Mouse (Mus musculus): ENCODE measurements around the gene Gm27027. TPM values are rescaled to one million over a fixed set of nuclear protein-coding genes. Genes with fewer than 3 reads are reported as not detected.

Gm27027 gene
- polyA plus RNA-seq, 1 experiment = not detected

DNA sequence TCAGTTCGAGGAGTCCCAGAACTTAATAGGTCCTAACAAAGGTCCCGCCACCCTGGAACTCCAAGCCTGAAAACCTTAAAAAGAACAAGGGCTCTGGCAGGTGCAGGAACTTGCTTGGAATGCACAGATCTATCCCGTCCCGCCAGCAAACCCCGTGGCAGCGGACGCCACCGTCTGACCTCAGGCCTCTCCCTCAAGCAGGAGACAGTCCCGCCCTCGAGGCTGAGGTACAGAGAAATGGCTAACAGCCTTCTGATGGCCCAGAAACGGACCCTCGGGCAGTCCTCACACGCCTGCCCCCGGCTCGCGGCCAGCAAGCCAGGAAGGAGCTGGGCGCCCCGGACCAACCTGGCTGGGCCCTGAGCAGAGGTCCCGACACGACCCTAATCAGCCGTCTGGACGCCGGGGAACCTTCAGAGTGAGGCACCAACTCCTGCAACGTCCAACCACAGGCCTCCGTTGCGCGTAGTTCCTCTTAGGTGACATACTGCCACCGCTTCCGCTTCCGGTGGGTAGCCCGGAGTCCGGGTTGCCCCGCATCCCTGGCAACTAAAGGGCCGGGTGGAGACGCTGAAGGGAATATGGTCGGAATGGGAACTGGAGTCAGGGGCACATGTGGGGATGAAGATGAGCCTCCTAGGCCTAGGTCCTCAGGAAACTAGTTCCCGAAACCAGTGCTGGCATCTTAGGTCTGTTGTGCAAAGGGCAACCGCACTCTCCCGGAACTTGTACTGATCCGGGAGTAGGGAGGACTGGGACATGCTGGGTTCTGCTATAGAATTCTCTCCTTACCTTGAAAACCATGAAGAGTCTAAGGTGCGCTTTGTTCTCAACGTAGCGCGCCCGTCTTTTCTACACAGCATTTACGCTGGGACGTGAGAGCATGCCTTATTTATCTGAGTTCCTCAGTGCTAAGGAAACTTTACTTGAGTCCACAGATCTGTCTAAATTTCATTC is 14.5 kb upstream of the Gm27027 start, which contains the start of gene Alkbh3:
TSS of gene Alkbh3 (minus strand) at position 473 of the 957 bp plus-strand sequence.
- no peak within 1 kb of the TSS for H3K27ac ChIP-seq (ENCODE audit: insufficient read depth, low read length)
- TF ChIP-seq POLR2A (IDR thresholded peaks at IDR 0.05; ENCODE audit: low read depth, low read length) (peak; percentile 65), CTCF (IDR thresholded peaks at IDR 0.05; ENCODE audit: borderline replicate concordance, insufficient read depth, low read length) (no peak)
- peak within 1 kb of the TSS; percentile 80 for H3K4me3 ChIP-seq (ENCODE audit: insufficient read depth, low read length)
- H3K4me1 ChIP-seq (ENCODE audit: control insufficient read depth, insufficient read depth, low read length) = no peaks in the 10 kb centered on the region

DNA sequence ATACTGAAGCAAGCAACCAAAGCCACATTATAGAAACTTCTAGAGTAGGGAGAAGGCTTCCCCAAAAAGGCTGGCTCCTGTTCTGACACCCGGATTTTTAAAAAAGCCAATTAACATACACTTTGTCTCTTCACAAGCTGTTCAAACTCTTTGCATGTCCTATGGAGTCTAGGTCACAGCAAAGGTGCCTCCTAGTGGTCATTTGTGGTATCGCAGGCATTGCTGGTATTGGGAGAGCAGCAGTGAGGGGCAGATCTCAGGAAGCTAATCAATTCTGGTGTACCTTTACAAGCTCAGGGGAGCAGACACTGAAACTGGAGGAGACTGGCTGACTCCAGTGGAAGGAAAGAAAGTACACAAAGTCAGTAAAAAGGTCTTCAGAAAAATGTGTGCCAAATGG is 6.2 kb upstream of the Gm27027 start:
- Histone ChIP-seq H3K4me1 (ENCODE audit: control insufficient read depth, insufficient read depth, low read length) (no peaks in the 10 kb centered on the region), H3K27ac (ENCODE audit: insufficient read depth, low read length) (no peak overlapping the region), H3K4me3 (ENCODE audit: insufficient read depth, low read length) (no peak overlapping the region)
- TF ChIP-seq CTCF (IDR thresholded peaks at IDR 0.05; ENCODE audit: borderline replicate concordance, insufficient read depth, low read length) (peak; percentile 80; the same call in 1 of the 2 replicates), POLR2A (IDR thresholded peaks at IDR 0.05; ENCODE audit: low read depth, low read length) (no peak)

DNA sequence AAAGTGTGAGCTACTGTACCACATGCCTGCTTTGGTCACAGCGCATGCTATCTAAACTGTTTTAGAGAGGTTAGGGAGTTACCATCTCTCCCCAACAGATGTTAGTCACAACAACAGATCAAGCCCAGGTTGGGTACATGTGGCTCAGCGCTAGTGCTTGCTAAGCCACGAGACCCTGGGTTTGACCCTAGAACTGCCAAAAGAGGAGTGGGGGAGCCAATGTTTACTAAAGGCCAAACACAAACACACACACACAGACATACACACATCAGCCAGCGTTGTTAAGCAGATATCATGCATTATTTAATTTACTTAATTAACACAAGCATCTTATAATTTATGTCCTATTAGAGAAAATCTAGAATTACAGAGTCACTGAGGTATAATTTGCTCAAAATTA is 5.8 kb upstream of the Gm27027 start:
- Histone ChIP-seq H3K4me1 (ENCODE audit: control insufficient read depth, insufficient read depth, low read length) (no peaks in the 10 kb centered on the region), H3K4me3 (ENCODE audit: insufficient read depth, low read length) (no peak overlapping the region), H3K27ac (ENCODE audit: insufficient read depth, low read length) (no peak overlapping the region)
- no peak for TF ChIP-seq POLR2A (IDR thresholded peaks at IDR 0.05; ENCODE audit: low read depth, low read length)
- no peak for TF ChIP-seq CTCF (IDR thresholded peaks at IDR 0.05; ENCODE audit: borderline replicate concordance, insufficient read depth, low read length)

DNA sequence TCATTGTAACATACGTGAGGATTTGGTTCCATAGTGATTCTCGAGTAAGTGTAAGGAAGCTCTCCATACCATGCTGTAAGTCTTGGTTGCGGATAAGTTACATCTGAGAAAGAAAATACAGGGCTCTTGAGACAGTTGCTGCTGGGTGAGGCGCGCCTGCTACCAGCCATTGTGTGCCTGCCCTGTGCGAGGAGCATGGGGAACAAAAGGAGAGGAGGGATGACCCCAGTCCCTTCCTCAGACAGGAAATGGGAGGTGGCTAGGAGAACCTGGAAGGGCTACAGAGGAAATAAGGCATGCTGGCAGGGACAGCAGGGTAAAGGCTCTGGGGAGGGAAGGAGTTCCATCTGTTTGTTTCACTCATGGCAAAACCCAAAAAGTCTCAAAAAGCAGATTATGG is 5.3 kb upstream of the Gm27027 start:
- Histone ChIP-seq H3K4me1 (ENCODE audit: control insufficient read depth, insufficient read depth, low read length) (no peaks in the 10 kb centered on the region), H3K4me3 (ENCODE audit: insufficient read depth, low read length) (no peak overlapping the region), H3K27ac (ENCODE audit: insufficient read depth, low read length) (no peak overlapping the region)
- no peak for TF ChIP-seq POLR2A (IDR thresholded peaks at IDR 0.05; ENCODE audit: low read depth, low read length)
- TF ChIP-seq CTCF (IDR thresholded peaks at IDR 0.05; ENCODE audit: borderline replicate concordance, insufficient read depth, low read length) = no peak

DNA sequence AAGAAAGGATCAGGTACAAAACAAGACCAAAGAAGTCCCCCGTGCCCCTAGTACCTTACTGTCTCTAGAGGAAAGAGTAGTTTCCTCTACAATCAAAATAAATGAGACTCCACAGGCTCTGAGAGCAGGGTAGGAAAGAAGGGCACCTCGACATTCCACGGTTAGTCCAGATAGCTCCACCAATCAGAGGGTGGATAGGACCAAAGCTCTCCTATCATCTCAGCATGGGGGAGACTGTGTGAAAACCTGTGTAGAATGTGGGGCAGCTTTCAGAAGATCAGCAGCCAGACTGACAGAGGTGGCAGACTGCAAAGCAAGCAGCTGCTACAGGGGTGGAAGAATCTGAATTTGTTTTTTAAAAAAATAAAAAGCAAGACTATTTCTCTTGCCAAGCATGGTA is 3.3 kb downstream of the Gm27027 start:
- no peak overlapping the region for H3K4me3 ChIP-seq (ENCODE audit: insufficient read depth, low read length)
- TF ChIP-seq POLR2A (IDR thresholded peaks at IDR 0.05; ENCODE audit: low read depth, low read length) = no peak
- TF ChIP-seq CTCF (IDR thresholded peaks at IDR 0.05; ENCODE audit: borderline replicate concordance, insufficient read depth, low read length) = no peak

GRCm38 (mm10) chr2:93992259-93992658 is 3.9 kb downstream of the Gm27027 start:
- Histone ChIP-seq H3K27ac (ENCODE audit: insufficient read depth, low read length) (no peak overlapping the region), H3K4me1 (ENCODE audit: control insufficient read depth, insufficient read depth, low read length) (no peaks in the 10 kb centered on the region), H3K4me3 (ENCODE audit: insufficient read depth, low read length) (no peak overlapping the region)
- TF ChIP-seq CTCF (IDR thresholded peaks at IDR 0.05; ENCODE audit: borderline replicate concordance, insufficient read depth, low read length) (no peak), POLR2A (IDR thresholded peaks at IDR 0.05; ENCODE audit: low read depth, low read length) (no peak)

More for the DNA sequence above, 3.3 kb downstream of the Gm27027 start:
- Histone ChIP-seq H3K4me1 (ENCODE audit: control insufficient read depth, insufficient read depth, low read length) (no peaks in the 10 kb centered on the region), H3K27ac (ENCODE audit: insufficient read depth, low read length) (no peak overlapping the region)

DNA sequence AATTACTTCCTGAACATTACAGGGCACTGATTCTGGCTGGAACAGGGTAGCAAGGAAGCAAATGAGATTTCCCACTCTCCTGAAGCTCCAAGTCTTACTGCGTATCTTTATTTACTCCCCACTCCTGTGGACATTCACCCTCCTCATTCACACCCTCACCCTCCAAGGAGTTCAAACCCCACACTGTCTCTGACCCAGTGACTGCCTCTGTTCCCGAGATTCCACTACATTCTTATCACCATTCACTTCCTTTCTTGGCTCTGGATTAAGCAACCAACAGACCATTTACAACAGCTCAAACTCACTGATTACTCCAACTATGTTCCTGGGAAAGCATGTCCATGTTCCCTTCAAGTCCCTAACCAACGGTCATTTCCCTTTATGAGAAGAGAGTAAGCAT is 4.8 kb downstream of the Gm27027 start:
- TF ChIP-seq POLR2A (IDR thresholded peaks at IDR 0.05; ENCODE audit: low read depth, low read length) (no peak), CTCF (IDR thresholded peaks at IDR 0.05; ENCODE audit: borderline replicate concordance, insufficient read depth, low read length) (no peak)
- Histone ChIP-seq H3K4me1 (ENCODE audit: control insufficient read depth, insufficient read depth, low read length) (no peaks in the 10 kb centered on the region), H3K4me3 (ENCODE audit: insufficient read depth, low read length) (no peak overlapping the region), H3K27ac (ENCODE audit: insufficient read depth, low read length) (no peak overlapping the region)

- no peak for TF ChIP-seq CTCF (IDR thresholded peaks at IDR 0.05; ENCODE audit: borderline replicate concordance, insufficient read depth, low read length)
- TF ChIP-seq POLR2A (IDR thresholded peaks at IDR 0.05; ENCODE audit: low read depth, low read length) = no peak
Measured at GRCm38 (mm10) chr2:93988440-93988839, 7.7 kb downstream of the Gm27027 start.

DNA sequence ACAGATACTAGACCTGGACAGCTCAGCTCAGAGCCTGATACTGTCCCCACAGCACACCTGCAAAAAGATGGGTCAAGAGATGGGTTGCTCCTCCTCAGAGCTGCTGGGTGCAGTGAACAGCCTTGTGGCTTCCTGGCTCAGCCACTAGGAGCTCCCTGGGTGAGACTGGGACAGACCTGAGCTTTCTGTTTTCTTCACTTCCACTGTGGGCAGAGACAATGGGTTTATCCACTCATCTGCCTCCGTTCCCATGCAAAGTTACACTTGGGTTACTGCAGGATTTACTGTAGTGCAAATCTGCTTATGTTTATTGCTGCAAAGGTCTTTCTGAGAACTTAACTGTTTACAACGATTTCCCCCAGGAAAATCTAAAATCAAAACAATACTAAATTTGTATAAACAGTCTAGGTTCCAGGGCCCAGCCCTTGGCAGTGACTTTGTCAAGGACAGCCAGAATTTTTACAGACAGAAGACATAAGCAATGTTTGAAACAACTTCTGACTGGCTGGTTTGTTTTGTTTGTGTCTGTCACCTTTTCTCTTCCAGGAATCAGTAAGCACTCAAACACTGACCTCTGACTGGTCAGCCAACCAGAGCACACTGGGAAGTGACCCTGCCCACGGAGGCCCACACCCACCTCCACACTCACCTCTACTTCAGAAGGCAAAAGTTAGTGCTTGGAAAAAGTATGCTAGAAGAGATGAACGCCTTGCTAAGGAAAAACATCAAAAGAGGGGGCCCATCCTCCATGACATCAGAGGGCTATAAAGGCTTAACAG is 13.5 kb downstream of the Gm27027 start:
- TF ChIP-seq POLR2A (IDR thresholded peaks at IDR 0.05; ENCODE audit: low read depth, low read length) (no peak), CTCF (IDR thresholded peaks at IDR 0.05; ENCODE audit: borderline replicate concordance, insufficient read depth, low read length) (no peak)
- peaks cover 8% of the 10 kb centered on the region for H3K4me1 ChIP-seq (ENCODE audit: control insufficient read depth, insufficient read depth, low read length)
- H3K27ac ChIP-seq (ENCODE audit: insufficient read depth, low read length) = no peak overlapping the region
- H3K4me3 ChIP-seq (ENCODE audit: insufficient read depth, low read length) = no peak overlapping the region

More at GRCm38 (mm10) chr2:93988440-93988839, 7.7 kb downstream of the Gm27027 start:
- Histone ChIP-seq H3K4me3 (ENCODE audit: insufficient read depth, low read length) (no peak overlapping the region), H3K27ac (ENCODE audit: insufficient read depth, low read length) (no peak overlapping the region), H3K4me1 (ENCODE audit: control insufficient read depth, insufficient read depth, low read length) (no peaks in the 10 kb centered on the region)
